Mouse (Mus musculus) hindbrain, embryonic 12.5 days (tissue): ENCODE measurements around the gene Arid3a. TPM values are rescaled to one million over a fixed set of nuclear protein-coding genes. Genes with fewer than 3 reads are reported as not detected.
"Not testable (repeated sequence)": the region's sequence is repeated elsewhere in the genome, so short reads cannot be mapped to it uniquely, and the experiment has no call there.

Experiments used
- ATAC-seq: fragments of 200-750 bp; cut with Nextera tagmentation; 2 replicates; pipeline ENCODE4 v1.8.0; 2017; ENCODE audit warnings: moderate TSS enrichment; ENCODE audit not compliant: low FRiP score
- H3K27ac ChIP-seq: fragments of 300-500 bp; sonication (generic); 2 replicates; pipeline ENCODE4 v1.5.1; 2016; ENCODE audit warnings: mild to moderate bottlenecking
- H3K27me3 ChIP-seq: fragments of 300-500 bp; sonication (generic); 2 replicates; pipeline ENCODE4 v1.6.1; 2016; ENCODE audit warnings: mild to moderate bottlenecking
- H3K36me3 ChIP-seq: fragments of 300-500 bp; sonication (generic); 2 replicates; pipeline ENCODE4 v1.6.1; 2016; ENCODE audit warnings: mild to moderate bottlenecking
- H3K4me1 ChIP-seq: fragments of 300-500 bp; sonication (generic); 2 replicates; pipeline ENCODE4 v1.6.1; 2016
- H3K4me2 ChIP-seq: fragments of 300-500 bp; sonication (generic); replicated peaks from 2 replicates; pipeline ENCODE4 v1.6.1; 2016; ENCODE audit warnings: mild to moderate bottlenecking
- H3K4me3 ChIP-seq: fragments of 300-500 bp; sonication (generic); 2 replicates; pipeline ENCODE4 v1.5.1; 2016; ENCODE audit warnings: mild to moderate bottlenecking
- H3K9ac ChIP-seq: fragments of 300-500 bp; sonication (generic); 2 replicates; pipeline ENCODE4 v1.6.1; 2016; ENCODE audit warnings: mild to moderate bottlenecking, moderate library complexity
- H3K9me3 ChIP-seq: fragments of 300-500 bp; sonication (generic); replicated peaks from 2 replicates; pipeline ENCODE4 v1.6.1; 2016; ENCODE audit warnings: mild to moderate bottlenecking
- WGBS: fragments of 180-500 bp; shearing (Covaris S2); methylation state at CpG from one replicate; pipeline ENCODE4 v1.1.7; 2016; 5-methylcytosine and 5-hydroxymethylcytosine counted together
- polyA plus RNA-seq: library from polyadenylated mRNA; unstranded; fragments of >200 nt; fragmentation: Nextera tagmentation; extraction: Ambion mirVana; gene quantifications from 2 replicates; pipeline ENCODE4 v1.2.1, GENCODE M21; 2016

The Arid3a gene
- polyA plus RNA-seq, 1 experiment from 2014 or later = 5.3 TPM

- Histone ChIP-seq H3K4me2 (no peak within 1 kb of the TSS), H3K9ac (no peak within 1 kb of the TSS), H3K27ac (no peak within 1 kb of the TSS), H3K4me3 (no peak within 1 kb of the TSS), H3K27me3 (0 out of 2 replicates have a peak, but pooled peaks cover 4% of the 10 kb centered on the region), H3K36me3 (peaks cover 17% of the 10 kb centered on the region), H3K4me1 (no peaks in the 10 kb centered on the region), H3K9me3 (no peaks in the 10 kb centered on the region)
- ATAC-seq = no peak
- WGBS = 43% methylated on average over 5 of the region's 5 CpGs
Measured at GRCm38 (mm10) chr10:79890670-79891069, 36.2 kb upstream of the Arid3a start, which contains the start of gene Cfd. Gene Cfd, plus strand, starts transcription at chr10:79890853.

DNA sequence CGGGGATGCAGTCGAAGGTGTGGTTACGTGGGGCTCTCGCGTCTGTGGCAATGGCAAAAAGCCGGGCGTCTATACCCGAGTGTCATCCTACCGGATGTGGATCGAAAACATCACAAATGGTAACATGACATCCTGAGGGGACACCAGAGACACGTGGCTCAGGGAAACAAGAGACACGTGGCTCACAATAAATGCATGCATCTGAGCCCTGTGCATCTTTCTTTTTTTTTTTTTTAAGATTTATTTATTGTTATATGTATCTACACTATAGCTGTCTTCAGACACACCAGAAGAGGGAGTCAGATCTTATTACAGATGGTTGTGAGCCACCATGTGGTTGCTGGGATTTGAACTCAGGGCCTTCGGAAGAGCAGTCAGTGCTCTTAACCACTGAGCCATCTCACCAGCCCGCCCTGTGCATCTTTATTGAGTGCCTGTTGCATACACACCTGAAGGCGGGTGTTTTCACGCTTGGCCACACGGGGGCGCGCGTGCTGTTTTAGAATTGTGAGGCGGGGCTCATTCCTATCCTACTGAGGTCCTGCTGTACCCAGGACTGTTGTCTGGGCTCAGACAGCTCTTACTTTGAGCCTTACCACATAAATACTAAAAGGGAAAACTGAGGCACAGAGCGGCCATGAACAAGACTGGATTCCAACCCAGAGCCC, 34.3 kb upstream of the Arid3a start:
- H3K9ac ChIP-seq, H3K4me1 ChIP-seq, H3K9me3 ChIP-seq, H3K27ac ChIP-seq, H3K27me3 ChIP-seq, H3K4me3 ChIP-seq, H3K4me2 ChIP-seq: not testable (repeated sequence)
- WGBS = 45% methylated on average over 22 of the region's 22 CpGs
- H3K36me3 ChIP-seq = peaks cover 35% of the 10 kb centered on the region
- peak; percentile 32; the same call in 1 of the 2 replicates for ATAC-seq

DNA sequence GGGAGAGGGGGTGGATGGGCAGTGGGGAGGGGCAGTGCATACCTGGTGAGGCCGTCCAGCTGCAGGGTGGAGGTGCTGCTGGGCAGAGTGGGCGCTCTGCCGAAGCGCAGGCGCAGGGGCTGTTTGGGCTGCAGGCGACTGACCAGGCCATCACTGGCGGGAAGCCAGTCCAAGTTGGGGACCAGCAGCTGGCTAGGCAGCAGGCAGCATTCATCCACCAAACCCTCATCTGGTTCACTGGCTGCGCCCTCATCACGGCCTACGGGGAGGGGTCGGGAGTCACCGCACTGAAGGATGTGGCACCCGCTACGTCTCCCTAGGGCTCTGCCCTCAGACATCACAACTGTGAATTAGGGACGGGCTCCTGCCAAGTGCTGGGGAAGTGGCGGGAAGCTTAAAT, 30.5 kb upstream of the Arid3a start:
- H3K9me3 ChIP-seq = no peaks in the 10 kb centered on the region
- peaks cover 59% of the 10 kb centered on the region for H3K36me3 ChIP-seq
- H3K4me2 ChIP-seq = no peak overlapping the region
- H3K4me1 ChIP-seq = peaks cover 7% of the 10 kb centered on the region
- no peak overlapping the region for H3K27ac ChIP-seq
- ATAC-seq = no peak
- WGBS = 85% methylated on average over 16 of the region's 16 CpGs
- peaks cover 22% of the 10 kb centered on the region for H3K27me3 ChIP-seq
- no peak overlapping the region for H3K4me3 ChIP-seq
- H3K9ac ChIP-seq = no peak overlapping the region

- no peak overlapping the region for H3K27ac ChIP-seq
- H3K4me2 ChIP-seq = no peak overlapping the region
- peaks cover 10% of the 10 kb centered on the region for H3K4me1 ChIP-seq
- H3K36me3 ChIP-seq = peaks cover 59% of the 10 kb centered on the region
- H3K27me3 ChIP-seq = peaks cover 22% of the 10 kb centered on the region
- no peak overlapping the region for H3K9ac ChIP-seq
- no peak for ATAC-seq
- no peak overlapping the region for H3K4me3 ChIP-seq
- H3K9me3 ChIP-seq = no peaks in the 10 kb centered on the region
- 85% methylated on average over 13 of the region's 13 CpGs for WGBS
Measured at GRCm38 (mm10) chr10:79896814-79897213, 30.0 kb upstream of the Arid3a start.

GRCm38 (mm10) chr10:79897316-79898245, 29.3 kb upstream of the Arid3a start:
- H3K9me3 ChIP-seq = no peaks in the 10 kb centered on the region
- no peak overlapping the region for H3K4me2 ChIP-seq
- H3K36me3 ChIP-seq = peaks cover 65% of the 10 kb centered on the region
- ATAC-seq = no peak
- no peak overlapping the region for H3K27ac ChIP-seq
- H3K9ac ChIP-seq = no peak overlapping the region
- peaks cover 27% of the 10 kb centered on the region for H3K27me3 ChIP-seq
- peaks cover 10% of the 10 kb centered on the region for H3K4me1 ChIP-seq
- 51% methylated on average over 20 of the region's 20 CpGs for WGBS
- H3K4me3 ChIP-seq = no peak overlapping the region

DNA sequence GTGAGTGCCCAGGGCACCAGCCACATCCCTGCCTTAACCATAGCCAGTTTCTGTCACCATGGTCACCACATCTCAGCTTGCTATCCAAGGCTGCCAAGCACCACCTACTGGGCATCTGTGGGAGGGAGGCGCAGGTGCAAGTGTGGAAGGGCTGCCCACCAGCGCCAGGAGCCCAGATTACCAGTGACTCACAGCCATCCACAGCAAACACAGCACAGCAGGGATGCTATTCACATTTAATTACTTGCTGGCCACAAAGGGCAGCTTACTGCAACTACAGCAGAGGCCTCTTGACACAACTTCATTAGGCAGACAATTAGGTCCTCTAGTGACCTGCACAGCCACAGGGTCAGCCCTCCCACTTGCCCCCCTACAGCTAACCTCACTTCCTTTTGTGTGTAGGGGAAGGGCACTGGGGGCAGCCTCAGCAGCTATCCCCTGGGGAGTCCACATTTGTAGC, 25.9 kb upstream of the Arid3a start:
- Histone ChIP-seq H3K4me3 (no peak overlapping the region), H3K9me3 (no peaks in the 10 kb centered on the region), H3K4me2 (no peak overlapping the region), H3K9ac (no peak overlapping the region), H3K4me1 (peaks cover 10% of the 10 kb centered on the region), H3K27ac (peak overlapping the region; percentile 36; the same call in 1 of the 2 replicates), H3K36me3 (peaks cover 73% of the 10 kb centered on the region), H3K27me3 (peaks cover 34% of the 10 kb centered on the region)
- 24% methylated on average over 2 of the region's 2 CpGs for WGBS
- peak; percentile 65 for ATAC-seq

GRCm38 (mm10) chr10:79906712-79907111, 20.1 kb upstream of the Arid3a start:
- peaks cover 11% of the 10 kb centered on the region for H3K4me1 ChIP-seq
- peaks cover 11% of the 10 kb centered on the region for H3K27me3 ChIP-seq
- no peak overlapping the region for H3K27ac ChIP-seq
- no peaks in the 10 kb centered on the region for H3K9me3 ChIP-seq
- no peak overlapping the region for H3K4me2 ChIP-seq
- H3K9ac ChIP-seq = no peak overlapping the region
- ATAC-seq = no peak
- H3K4me3 ChIP-seq = no peak overlapping the region
- WGBS = 87% methylated on average over 9 of the region's 9 CpGs
- peaks cover 59% of the 10 kb centered on the region for H3K36me3 ChIP-seq

DNA sequence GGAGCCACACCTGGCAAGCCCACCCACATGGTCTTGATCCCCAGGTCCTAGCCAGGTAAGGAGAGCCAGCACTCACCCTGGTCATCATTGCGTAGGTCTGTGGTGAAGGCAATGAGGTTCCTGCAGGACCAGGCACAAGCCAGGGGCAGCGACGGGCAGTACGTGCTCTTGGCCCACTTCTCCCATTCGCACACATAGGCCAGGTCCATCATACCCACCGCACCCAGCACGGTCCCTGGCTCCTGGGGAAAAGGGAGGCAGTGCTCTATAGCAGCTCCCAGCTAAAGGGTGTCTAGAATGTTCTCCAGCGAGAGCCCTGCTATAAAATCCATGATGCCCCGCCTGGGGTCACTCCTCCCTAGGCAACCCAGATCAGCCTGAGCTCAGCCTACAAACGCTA, 19.4 kb upstream of the Arid3a start:
- 0 out of 2 replicates have a peak overlapping the region, but pooled peaks have one; percentile 46 for H3K4me2 ChIP-seq
- no peaks in the 10 kb centered on the region for H3K9me3 ChIP-seq
- H3K27ac ChIP-seq = no peak overlapping the region
- peaks cover 62% of the 10 kb centered on the region for H3K36me3 ChIP-seq
- ATAC-seq = no peak
- H3K27me3 ChIP-seq = peaks cover 9% of the 10 kb centered on the region
- H3K4me1 ChIP-seq = peaks cover 11% of the 10 kb centered on the region
- 94% methylated on average over 10 of the region's 10 CpGs for WGBS
- peak overlapping the region; percentile 55; the same call in 1 of the 2 replicates for H3K4me3 ChIP-seq
- 0 out of 2 replicates have a peak overlapping the region, but pooled peaks have one; percentile 32 for H3K9ac ChIP-seq

- Histone ChIP-seq H3K4me2 (peak within 1 kb of the TSS; percentile 46), H3K4me3 (peak within 1 kb of the TSS; percentile 55), H3K9me3 (no peaks in the 10 kb centered on the region), H3K27ac (peak within 1 kb of the TSS; percentile 96), H3K4me1 (peaks cover 11% of the 10 kb centered on the region), H3K36me3 (peaks cover 59% of the 10 kb centered on the region), H3K27me3 (no peaks in the 10 kb centered on the region), H3K9ac (peak within 1 kb of the TSS; percentile 78)
- ATAC-seq = peak; percentile 92
- 1% methylated on average over 52 of the region's 52 CpGs for WGBS
Measured at GRCm38 (mm10) chr10:79908167-79909091, 18.4 kb upstream of the Arid3a start, which contains the start of gene Med16. Gene Med16, minus strand, starts transcription at chr10:79908923.

DNA sequence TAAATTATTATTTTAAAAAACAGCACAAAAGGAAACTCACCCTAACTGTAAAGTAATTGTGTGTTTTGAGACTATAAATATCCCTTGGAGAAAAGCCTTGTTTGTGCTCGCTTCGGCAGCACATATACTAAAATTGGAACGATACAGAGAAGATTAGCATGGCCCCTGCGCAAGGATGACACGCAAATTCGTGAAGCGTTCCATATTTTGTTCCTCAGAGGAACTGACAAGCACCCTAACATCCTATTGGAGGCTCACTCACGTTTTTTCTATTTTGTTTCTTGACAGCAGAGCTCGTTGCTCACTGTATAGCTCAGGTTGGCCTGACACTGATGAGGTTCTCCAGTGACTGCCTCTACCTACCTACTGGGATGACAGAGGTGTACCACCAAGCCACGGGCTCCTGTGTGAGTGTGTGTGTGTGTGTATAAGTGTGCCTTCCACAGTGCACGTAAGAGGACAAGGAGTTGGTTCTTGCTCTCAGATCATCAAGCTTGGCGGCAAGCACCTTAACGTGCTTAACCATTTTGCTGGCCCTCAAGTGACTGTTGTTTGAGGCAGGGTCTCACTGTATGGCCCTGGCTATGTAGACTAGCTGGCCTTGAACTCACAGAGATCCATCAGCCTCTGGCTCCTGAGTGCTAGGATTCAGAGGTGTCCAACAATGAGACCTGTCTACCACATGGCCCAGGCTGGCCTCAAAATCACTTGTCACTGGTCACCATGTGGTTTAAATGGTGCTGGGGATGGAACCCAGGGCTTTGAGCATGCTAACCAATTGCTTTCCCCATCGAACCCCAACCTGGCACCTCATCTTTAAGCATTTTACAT, 17.5 kb upstream of the Arid3a start:
- 24% methylated on average over 14 of the region's 14 CpGs for WGBS
- peak; percentile 54 for ATAC-seq
- Histone ChIP-seq H3K27ac (peak overlapping the region; percentile 96), H3K27me3 (no peaks in the 10 kb centered on the region), H3K9me3 (no peaks in the 10 kb centered on the region), H3K4me3 (peak overlapping the region; percentile 55; the same call in 1 of the 2 replicates), H3K4me1 (peaks cover 13% of the 10 kb centered on the region), H3K4me2 (peak overlapping the region; percentile 46), H3K9ac (peak overlapping the region; percentile 27), H3K36me3 (peaks cover 53% of the 10 kb centered on the region)

DNA sequence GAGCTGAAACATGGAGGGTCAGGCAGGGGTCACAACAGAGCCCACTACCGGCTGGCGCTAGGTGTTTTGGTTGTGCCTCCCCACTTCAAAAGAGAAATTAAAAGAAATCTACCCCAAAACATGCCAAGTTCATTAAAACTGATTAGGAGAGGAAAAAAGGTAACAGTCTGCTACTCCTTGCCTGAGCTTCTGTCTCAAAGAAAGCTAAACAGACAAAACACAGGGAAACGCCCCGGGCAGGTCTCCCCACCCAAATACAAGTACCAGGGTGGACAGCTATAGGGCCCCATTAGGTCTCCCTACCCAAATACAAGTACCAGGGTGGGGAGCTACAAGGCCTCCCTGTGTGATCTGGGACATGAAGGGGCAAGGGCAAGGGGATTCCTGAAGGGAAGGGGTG, 16.3 kb upstream of the Arid3a start, which contains the start of gene Gm26602:
Gm26602 (plus strand) TSS at position 301 of the 400 bp plus-strand sequence.
- no peak within 1 kb of the TSS for H3K9ac ChIP-seq
- peaks cover 44% of the 10 kb centered on the region for H3K36me3 ChIP-seq
- H3K9me3 ChIP-seq = no peaks in the 10 kb centered on the region
- 96% methylated on average over 4 of the region's 4 CpGs for WGBS
- no peak for ATAC-seq
- peak within 1 kb of the TSS; percentile 77; the same call in 1 of the 2 replicates for H3K27ac ChIP-seq
- no peak within 1 kb of the TSS for H3K4me3 ChIP-seq
- H3K4me2 ChIP-seq = no peak within 1 kb of the TSS
- H3K27me3 ChIP-seq = no peaks in the 10 kb centered on the region
- peaks cover 26% of the 10 kb centered on the region for H3K4me1 ChIP-seq
